Comparison of ENCODE assay signal across 16 mouse cellular contexts in genomic region chr3:82046087-82046486, GRCm38 (mm10).
"Had no signal": no experiment of that assay in that cellular context is flagged by ENCODE, and none has a peak within 500 bp of the region (broad histone marks: within the 10 kb centered on the region; RNA-seq: fewer than 3 reads in every experiment).

No protein-coding gene starts in this region.

- H3K36me3 ChIP-seq: intestine, embryonic 15.5 days; limb, embryonic 12.5 days; liver, embryonic 13.5 days; midbrain, embryonic 15.5 days; neural tube, embryonic 13.5 days had no signal

- H3K9ac ChIP-seq: intestine, embryonic 15.5 days; limb, embryonic 12.5 days; liver, embryonic 13.5 days; liver, postnatal 0 days; midbrain, embryonic 15.5 days; neural tube, embryonic 13.5 days had no signal

- H3K4me1 ChIP-seq: intestine, embryonic 15.5 days; liver, embryonic 13.5 days had no signal

- H3K27ac ChIP-seq: intestine, embryonic 15.5 days; layer of hippocampus, adult 2 months; limb, embryonic 12.5 days; liver, embryonic 13.5 days; macrophage; midbrain, embryonic 15.5 days; neural tube, embryonic 13.5 days had no signal

- H3K27me3 ChIP-seq: intestine, embryonic 15.5 days; limb, embryonic 12.5 days; liver, embryonic 13.5 days; megakaryocyte, embryonic 14.5 days; midbrain, embryonic 15.5 days; neural tube, embryonic 13.5 days had no signal

- H3K4me3 ChIP-seq: intestine, embryonic 15.5 days; layer of hippocampus, adult 2 months; limb, embryonic 12.5 days; liver, embryonic 13.5 days; megakaryocyte, embryonic 14.5 days; midbrain, embryonic 15.5 days; neural tube, embryonic 13.5 days had no signal

- ATAC-seq: intestine, embryonic 15.5 days; liver, postnatal 0 days; midbrain, embryonic 15.5 days had no signal

- H3K9me3 ChIP-seq: intestine, embryonic 15.5 days; limb, embryonic 12.5 days; liver, embryonic 13.5 days; megakaryocyte, embryonic 14.5 days; midbrain, embryonic 15.5 days; neural tube, embryonic 13.5 days had no signal

- DNase-seq: kidney, adult 18-20 months; kidney, postnatal 10 days; kidney, postnatal 4 days; liver; liver, embryonic 13.5 days; liver, postnatal 0 days; retina, postnatal 1 day; thymus, postnatal 4 days had no signal

- H3K4me2 ChIP-seq: intestine, embryonic 15.5 days; limb, embryonic 12.5 days; liver, embryonic 13.5 days; midbrain, embryonic 11.5 days; midbrain, embryonic 15.5 days; neural tube, embryonic 13.5 days had no signal
